ENCODE assay signal across 9 mouse cellular contexts in genomic region chr19:8713997-8714652, GRCm38 (mm10). TPM values are rescaled to one million over a fixed set of nuclear protein-coding genes. Genes with fewer than 3 reads are reported as not detected.
DNase-seq lines count a peak whose midpoint lies in the region; ATAC-seq and TF ChIP-seq lines count a peak whose summit lies in the region.
"Had no signal": no experiment of that assay in that cellular context is flagged by ENCODE, and none has a peak within 500 bp of the region (broad histone marks: within the 10 kb centered on the region; RNA-seq: fewer than 3 reads in every experiment).

No protein-coding gene starts in this region.

- peaks cover 22% of the 10 kb centered on the region for H3K4me1 ChIP-seq in heart, embryonic 12.5 days (replicated peaks)
- peaks cover 73% of the 10 kb centered on the region for H3K4me1 ChIP-seq in G1E (ENCODE audit: insufficient read depth, low read depth, low read length)
- peaks cover 33% of the 10 kb centered on the region for H3K4me1 ChIP-seq in hindbrain, embryonic 10.5 days (replicated peaks)

- no peaks in the 10 kb centered on the region for H3K9me3 ChIP-seq in heart, embryonic 12.5 days (replicated peaks)
- H3K9me3 ChIP-seq in G1E (replicated peaks) = no peaks in the 10 kb centered on the region
- H3K9me3 ChIP-seq in hindbrain, embryonic 10.5 days = no peaks in the 10 kb centered on the region

- peak overlapping the region; percentile 91 for H3K9ac ChIP-seq in heart, embryonic 12.5 days

- intact Hi-C loops in heart, postnatal 10 days (cut with DNase I) = no loop called here
- intact Hi-C loops in left cerebral cortex, postnatal 10 days (cut with DNase I) = no loop called here

- no peaks in the 10 kb centered on the region for H3K27me3 ChIP-seq in heart, embryonic 12.5 days (replicated peaks)
- no peaks in the 10 kb centered on the region for H3K27me3 ChIP-seq in G1E (ENCODE audit: insufficient read depth, low read length)
- H3K27me3 ChIP-seq in hindbrain, embryonic 10.5 days (ENCODE audit: insufficient read depth, poor library complexity, severe bottlenecking) = no peaks in the 10 kb centered on the region

- H3K4me2 ChIP-seq in heart, embryonic 12.5 days = peak overlapping the region; percentile 80

- H3K4me3 ChIP-seq in heart, embryonic 12.5 days = peak overlapping the region; percentile 69
- H3K4me3 ChIP-seq in G1E (ENCODE audit: low read depth, low read length) = peak overlapping the region; percentile 92
- peak overlapping the region; percentile 86 for H3K4me3 ChIP-seq in hindbrain, embryonic 10.5 days

- H3K27ac ChIP-seq in heart, embryonic 12.5 days (ENCODE audit: poor library complexity, severe bottlenecking) = peak overlapping the region; percentile 87
- peak overlapping the region; percentile 96 for H3K27ac ChIP-seq in hindbrain, embryonic 10.5 days

- no peak for TF ChIP-seq CTCF in G1E (IDR thresholded peaks at IDR 0.05; ENCODE audit: low read depth, low read length)

- 7% methylated on average over 13 of the region's 13 CpGs for WGBS in heart, embryonic 12.5 days
- WGBS in hindbrain, embryonic 10.5 days = 11% methylated on average over 13 of the region's 13 CpGs

- no peak for DNase-seq in heart, postnatal 10 days
- DNase-seq in G1E (ENCODE audit: low spot score) = no peak
- no peak for DNase-seq in hindbrain, embryonic 10.5 days (ENCODE audit: low spot score)
- DNase-seq in left cerebral cortex, postnatal 10 days (ENCODE audit: extremely low spot score in 1 of 2, low spot score in 2 of 2) = no peak
- DNase-seq in layer of hippocampus, postnatal 14 days (ENCODE audit: low spot score in 2 of 2) = no peak
- DNase-seq in layer of hippocampus, adult 18-20 months (ENCODE audit: low spot score in 2 of 2) = no peak

- H3K36me3 ChIP-seq in heart, embryonic 12.5 days = peaks cover 29% of the 10 kb centered on the region
- peaks cover 41% of the 10 kb centered on the region for H3K36me3 ChIP-seq in G1E (replicated peaks)
- H3K36me3 ChIP-seq in hindbrain, embryonic 10.5 days = peaks cover 30% of the 10 kb centered on the region

- ATAC-seq in heart, embryonic 12.5 days (ENCODE audit: insufficient number of reproducible peaks, low FRiP score) = peak; percentile 22; the same call in 1 of the 2 replicates
- no peak for ATAC-seq in G1E (ENCODE audit: extremely low read depth, insufficient number of reproducible peaks, low FRiP score, poor library complexity, severe bottlenecking)
- ATAC-seq in megakaryocyte-erythroid progenitor cell, adult 5-6 weeks (replicated peaks; ENCODE audit: low FRiP score, low TSS enrichment, poor library complexity, severe bottlenecking) = 0 out of 2 replicates have a peak, but pooled peaks have one; percentile 18

RNA-seq across cellular contexts. Expression of gene Slc3a2, which starts 9.0 kb away (rescaled TPM):
- 87.6 and 88.9 TPM in 2 replicates for polyA plus RNA-seq in heart, embryonic 12.5 days (2016; fragmentation: Nextera tagmentation; extraction: Ambion mirVana)
- total RNA-seq in heart, postnatal 10 days (2021) = 10 to 100 TPM; 36.6 to 56.3 TPM
- 288 and 317 TPM in 2 replicates for total RNA-seq in G1E (2014; fragmentation: Nextera tagmentation)
- total RNA-seq in G1E (2017) = 217 and 282 TPM in 2 replicates
- polyA plus RNA-seq in G1E (2012) = 232 and 240 TPM in 2 replicates
- polyA plus RNA-seq in hindbrain, embryonic 10.5 days (2016; fragmentation: Nextera tagmentation; extraction: Ambion mirVana) = 128 and 146 TPM in 2 replicates
- 67.5 and 74.7 TPM in 2 replicates for total RNA-seq in megakaryocyte-erythroid progenitor cell, adult 5-6 weeks (2014; fragmentation: Nextera tagmentation)
- total RNA-seq in megakaryocyte-erythroid progenitor cell, adult 5-6 weeks (2017) = 70.1 and 93.9 TPM in 2 replicates
- total RNA-seq in left cerebral cortex, postnatal 10 days (2021) = 100 to 1,000 TPM; 195 to 198 TPM
- 100 to 1,000 TPM; 188 to 200 TPM for total RNA-seq in layer of hippocampus, postnatal 14 days (2021)
- total RNA-seq in layer of hippocampus, adult 18-20 months (2021) = 100 to 1,000 TPM; 145 to 153 TPM

RNA-seq across cellular contexts. Expression of gene Wdr74, which starts 21.5 kb away (rescaled TPM):
- polyA plus RNA-seq in heart, embryonic 12.5 days (2016; fragmentation: Nextera tagmentation; extraction: Ambion mirVana) = 48.9 and 52.9 TPM in 2 replicates
- total RNA-seq in heart, postnatal 10 days (2021) = 10 to 100 TPM; 24.9 to 27.2 TPM
- total RNA-seq in G1E (2014; fragmentation: Nextera tagmentation) = 124 and 180 TPM in 2 replicates
- total RNA-seq in G1E (2017) = 75.0 and 135 TPM in 2 replicates
- 37.8 and 46.5 TPM in 2 replicates for polyA plus RNA-seq in G1E (2012)
- 112 and 115 TPM in 2 replicates for polyA plus RNA-seq in hindbrain, embryonic 10.5 days (2016; fragmentation: Nextera tagmentation; extraction: Ambion mirVana)
- 193 and 207 TPM in 2 replicates for total RNA-seq in megakaryocyte-erythroid progenitor cell, adult 5-6 weeks (2014; fragmentation: Nextera tagmentation)
- total RNA-seq in megakaryocyte-erythroid progenitor cell, adult 5-6 weeks (2017) = 142 TPM in 2 replicates
- total RNA-seq in left cerebral cortex, postnatal 10 days (2021) = 10 to 100 TPM; 47.3 to 47.4 TPM
- total RNA-seq in layer of hippocampus, postnatal 14 days (2021) = 10 to 100 TPM; 39.9 to 47.9 TPM
- total RNA-seq in layer of hippocampus, adult 18-20 months (2021) = 10 to 100 TPM; 53.0 to 55.2 TPM

RNA-seq across cellular contexts. Expression of gene 1700092M07Rik, which starts 26.4 kb away (rescaled TPM):
- 1.8 and 2.8 TPM in 2 replicates for polyA plus RNA-seq in heart, embryonic 12.5 days (2016; fragmentation: Nextera tagmentation; extraction: Ambion mirVana)
- not detected for total RNA-seq in heart, postnatal 10 days (2021)
- total RNA-seq in G1E (2014; fragmentation: Nextera tagmentation) (2.5 and 5.3 TPM in 2 replicates), G1E (2017) (3.3 and 4.5 TPM in 2 replicates)
- polyA plus RNA-seq in G1E (2012) = 0.81 and 0.99 TPM in 2 replicates
- polyA plus RNA-seq in hindbrain, embryonic 10.5 days (2016; fragmentation: Nextera tagmentation; extraction: Ambion mirVana) = 2.8 and 2.9 TPM in 2 replicates
- 2.0 TPM in 1 of 2 replicates, not detected in the other for total RNA-seq in megakaryocyte-erythroid progenitor cell, adult 5-6 weeks (2014; fragmentation: Nextera tagmentation)
- 3.8 and 6.5 TPM in 2 replicates for total RNA-seq in megakaryocyte-erythroid progenitor cell, adult 5-6 weeks (2017)
- 1 to 10 TPM; 1.3 to 2.2 TPM for total RNA-seq in left cerebral cortex, postnatal 10 days (2021)
- 1 to 10 TPM; 1.8 to 2.0 TPM for total RNA-seq in layer of hippocampus, postnatal 14 days (2021)
- 1 to 10 TPM; 1.9 to 2.1 TPM for total RNA-seq in layer of hippocampus, adult 18-20 months (2021)
- total RNA-seq: hematopoietic stem cell, adult 5-6 weeks had no signal

RNA-seq across cellular contexts. Expression of gene Stx5a, which starts 27.1 kb away (rescaled TPM):
- polyA plus RNA-seq in heart, embryonic 12.5 days (2016; fragmentation: Nextera tagmentation; extraction: Ambion mirVana) = 86.1 and 88.1 TPM in 2 replicates
- total RNA-seq in heart, postnatal 10 days (2021) = 10 to 100 TPM; 43.6 to 44.4 TPM
- 61.1 and 84.0 TPM in 2 replicates for total RNA-seq in G1E (2014; fragmentation: Nextera tagmentation)
- total RNA-seq in G1E (2017) = 62.8 and 73.2 TPM in 2 replicates
- 12.9 and 13.2 TPM in 2 replicates for polyA plus RNA-seq in G1E (2012)
- polyA plus RNA-seq in hindbrain, embryonic 10.5 days (2016; fragmentation: Nextera tagmentation; extraction: Ambion mirVana) = 95.6 and 106 TPM in 2 replicates
- total RNA-seq in megakaryocyte-erythroid progenitor cell, adult 5-6 weeks (2014; fragmentation: Nextera tagmentation) = 74.7 and 80.4 TPM in 2 replicates
- total RNA-seq in megakaryocyte-erythroid progenitor cell, adult 5-6 weeks (2017) = 35.5 and 43.5 TPM in 2 replicates
- 10 to 100 TPM; 68.1 to 69.0 TPM for total RNA-seq in left cerebral cortex, postnatal 10 days (2021)
- 10 to 100 TPM; 64.5 to 71.4 TPM for total RNA-seq in layer of hippocampus, postnatal 14 days (2021)
- total RNA-seq in layer of hippocampus, adult 18-20 months (2021) = 10 to 100 TPM; 59.5 to 63.6 TPM

RNA-seq across cellular contexts. Expression of gene Nxf1, which starts 42.7 kb away (rescaled TPM):
- polyA plus RNA-seq in heart, embryonic 12.5 days (2016; fragmentation: Nextera tagmentation; extraction: Ambion mirVana) = 135 and 149 TPM in 2 replicates
- total RNA-seq in heart, postnatal 10 days (2021) = 10 to 100 TPM; 61.7 to 67.6 TPM
- total RNA-seq in G1E (2014; fragmentation: Nextera tagmentation) (445 and 456 TPM in 2 replicates), G1E (2017) (175 and 184 TPM in 2 replicates)
- 35.9 and 39.7 TPM in 2 replicates for polyA plus RNA-seq in G1E (2012)
- polyA plus RNA-seq in hindbrain, embryonic 10.5 days (2016; fragmentation: Nextera tagmentation; extraction: Ambion mirVana) = 233 and 249 TPM in 2 replicates
- 365 and 530 TPM in 2 replicates for total RNA-seq in megakaryocyte-erythroid progenitor cell, adult 5-6 weeks (2014; fragmentation: Nextera tagmentation)
- total RNA-seq in megakaryocyte-erythroid progenitor cell, adult 5-6 weeks (2017) = 100 and 161 TPM in 2 replicates
- total RNA-seq in left cerebral cortex, postnatal 10 days (2021) = 10 to 100 TPM; 72.7 to 76.2 TPM
- 10 to 100 TPM; 79.3 to 91.9 TPM for total RNA-seq in layer of hippocampus, postnatal 14 days (2021)
- 10 to 100 TPM; 94.5 to 95.3 TPM for total RNA-seq in layer of hippocampus, adult 18-20 months (2021)
